Mouse (Mus musculus) myocyte (in vitro differentiated cells): ENCODE results near the gene 1810055G02Rik. TPM values are rescaled to one million over a fixed set of nuclear protein-coding genes. Genes with fewer than 3 reads are reported as not detected.

Source experiments
- H3K27me3 ChIP-seq: one replicate; pipeline ENCODE4 v1.6.1; 2011; ENCODE audit not compliant: control insufficient read depth, insufficient read depth, insufficient read length
- H3K36me3 ChIP-seq: one replicate; pipeline ENCODE4 v1.6.1; 2011; ENCODE audit not compliant: control insufficient read depth, insufficient read depth
- H3K4me2 ChIP-seq: one replicate; pipeline ENCODE4 v1.6.1; 2011; ENCODE audit warnings: low read depth, control low read depth
- H3K4me3 ChIP-seq: one replicate; pipeline ENCODE4 v1.5.1; 2011; ENCODE audit warnings: mild to moderate bottlenecking, control low read depth, moderate library complexity
- H3K79me2 ChIP-seq: one replicate; pipeline ENCODE4 v1.6.1; 2011; ENCODE audit not compliant: control insufficient read depth, insufficient read depth
- H3ac ChIP-seq: one replicate; pipeline ENCODE4 v1.6.1; 2011; ENCODE audit not compliant: control insufficient read depth, insufficient read length
- CEBPB ChIP-seq: IDR thresholded peaks from 2 replicates; pipeline ENCODE4 v1.6.1; 2011; ENCODE audit warnings: mild to moderate bottlenecking, moderate library complexity; ENCODE audit not compliant: poor library complexity, insufficient read depth, severe bottlenecking
- E2F4 ChIP-seq: IDR thresholded peaks from one replicate; pipeline ENCODE4 v1.6.1; 2011; ENCODE audit warnings: mild to moderate bottlenecking, control low read depth, moderate library complexity; ENCODE audit not compliant: insufficient read depth
- MAX ChIP-seq: IDR thresholded peaks from one replicate; pipeline ENCODE4 v1.6.1; 2011; ENCODE audit warnings: low read depth, mild to moderate bottlenecking, control low read depth
- MYOD1 ChIP-seq, 3 experiments: IDR thresholded peaks; one replicate each; pipeline ENCODE4 v1.6.1; 2011; ENCODE audit warnings: control low read depth in 2 of 3, low read depth in 2 of 3, mild to moderate bottlenecking in 2 of 3, moderate library complexity in 1 of 3; ENCODE audit not compliant: insufficient read length in 2 of 3, control insufficient read depth in 1 of 3
- MYOG ChIP-seq, 3 experiments: IDR thresholded peaks; one replicate each; pipeline ENCODE4 v1.6.1; 2011; ENCODE audit warnings: control low read depth in 2 of 3, low read depth in 2 of 3, mild to moderate bottlenecking in 2 of 3; ENCODE audit not compliant: insufficient read length in 2 of 3, control insufficient read depth in 1 of 3, insufficient read depth in 1 of 3
- POLR2A ChIP-seq: IDR thresholded peaks from one replicate; pipeline ENCODE4 v1.6.1; 2011; ENCODE audit warnings: low read depth, mild to moderate bottlenecking, control low read depth, moderate library complexity; ENCODE audit not compliant: insufficient read length
- POLR2AphosphoS2 ChIP-seq: IDR thresholded peaks from one replicate; pipeline ENCODE4 v1.6.1; 2011; ENCODE audit warnings: low read depth, control low read depth; ENCODE audit not compliant: insufficient read length
- REST ChIP-seq: IDR thresholded peaks from one replicate; pipeline ENCODE4 v1.6.1; 2011; ENCODE audit warnings: mild to moderate bottlenecking, control low read depth, moderate library complexity; ENCODE audit not compliant: insufficient read depth, insufficient read length
- SRF ChIP-seq: IDR thresholded peaks from one replicate; pipeline ENCODE4 v1.6.1; 2011; ENCODE audit warnings: low read depth; ENCODE audit not compliant: control insufficient read depth, insufficient read length
- TCF12 ChIP-seq: IDR thresholded peaks from one replicate; pipeline ENCODE4 v1.6.1; 2011; ENCODE audit warnings: mild to moderate bottlenecking, control low read depth; ENCODE audit not compliant: poor library complexity, insufficient read depth, severe bottlenecking
- TCF3 ChIP-seq: IDR thresholded peaks from one replicate; pipeline ENCODE4 v1.6.1; 2011; ENCODE audit warnings: low read depth, control low read depth; ENCODE audit not compliant: insufficient read length
- USF1 ChIP-seq: IDR thresholded peaks from one replicate; pipeline ENCODE4 v1.6.1; 2011; ENCODE audit warnings: low read depth, mild to moderate bottlenecking, control low read depth, moderate library complexity
- polyA plus RNA-seq: library from polyadenylated mRNA; unstranded; fragments of >200 nt; fragmentation: generic; extraction: Trizol; gene quantifications from one replicate; pipeline ENCODE4 v1.2.1, GENCODE M21; 2012; ENCODE audit warnings: missing spikeins

1810055G02Rik gene
- polyA plus RNA-seq, 1 experiment, result 51.1 TPM

GRCm38 (mm10) chr19:3695471-3695870 is 12.6 kb upstream of the 1810055G02Rik start:
- no peak for TF ChIP-seq TCF12
- no peak for TF ChIP-seq CEBPB
- TF ChIP-seq MYOD1 (IDR thresholded peaks at IDR 0.05; ENCODE audit: control insufficient read depth in 1 of 3, insufficient read length in 2 of 3, low read depth in 2 of 3), result no peak
- no peak for TF ChIP-seq TCF3
- no peak for TF ChIP-seq POLR2A
- no peak for TF ChIP-seq REST
- no peak for TF ChIP-seq POLR2AphosphoS2
- TF ChIP-seq SRF, result no peak
- no peak for TF ChIP-seq USF1
- no peak for TF ChIP-seq MAX
- no peak for TF ChIP-seq MYOG (IDR thresholded peaks at IDR 0.05; ENCODE audit: control insufficient read depth in 1 of 3, insufficient read depth in 1 of 3, insufficient read length in 2 of 3, low read depth in 2 of 3)
- no peak for TF ChIP-seq E2F4
- H3K4me2 ChIP-seq, result no peak overlapping the region
- no peaks in the 10 kb centered on the region for H3K36me3 ChIP-seq
- H3K4me3 ChIP-seq, result no peak overlapping the region
- no peak overlapping the region for H3ac ChIP-seq
- H3K79me2 ChIP-seq, result no peaks in the 10 kb centered on the region
- no peaks in the 10 kb centered on the region for H3K27me3 ChIP-seq

- Histone ChIP-seq H3K4me2 (no peak overlapping the region), H3K79me2 (no peaks in the 10 kb centered on the region), H3K4me3 (no peak overlapping the region), H3ac (no peak overlapping the region), H3K27me3 (no peaks in the 10 kb centered on the region), H3K36me3 (no peaks in the 10 kb centered on the region)
- no peak for TF ChIP-seq MYOG (IDR thresholded peaks at IDR 0.05; ENCODE audit: control insufficient read depth in 1 of 3, insufficient read depth in 1 of 3, insufficient read length in 2 of 3, low read depth in 2 of 3)
- TF ChIP-seq REST, result no peak
- TF ChIP-seq POLR2AphosphoS2, result no peak
- no peak for TF ChIP-seq TCF3
- TF ChIP-seq MYOD1 (IDR thresholded peaks at IDR 0.05; ENCODE audit: control insufficient read depth in 1 of 3, insufficient read length in 2 of 3, low read depth in 2 of 3), result no peak
- TF ChIP-seq POLR2A, result no peak
- TF ChIP-seq USF1, result no peak
- no peak for TF ChIP-seq SRF
- no peak for TF ChIP-seq TCF12
- no peak for TF ChIP-seq CEBPB
- no peak for TF ChIP-seq MAX
- no peak for TF ChIP-seq E2F4
Measured at GRCm38 (mm10) chr19:3695976-3696375, 12.1 kb upstream of the 1810055G02Rik start.

DNA sequence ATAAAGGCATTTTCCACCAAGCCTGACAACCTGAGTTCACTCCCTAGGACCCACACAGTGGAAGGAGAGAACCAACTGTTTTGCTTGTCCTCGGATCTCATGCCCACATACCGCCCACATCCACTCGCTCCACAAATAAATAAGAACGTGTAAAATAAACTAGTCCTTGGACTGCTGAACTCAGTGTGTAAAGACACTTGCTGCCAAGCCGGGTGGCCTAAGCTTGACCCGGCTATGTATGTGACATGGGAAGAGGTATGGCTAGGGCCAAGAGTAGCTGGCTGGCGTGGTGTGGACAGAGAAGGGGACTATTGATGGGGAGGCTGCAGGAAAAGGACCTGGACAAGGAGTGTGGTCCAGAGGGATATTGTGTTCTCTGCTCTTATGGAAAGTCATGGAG is 10.1 kb upstream of the 1810055G02Rik start:
- Histone ChIP-seq H3K4me3 (no peak overlapping the region), H3K79me2 (no peaks in the 10 kb centered on the region), H3K36me3 (no peaks in the 10 kb centered on the region), H3ac (no peak overlapping the region), H3K27me3 (no peaks in the 10 kb centered on the region), H3K4me2 (no peak overlapping the region)
- no peak for TF ChIP-seq MAX
- TF ChIP-seq POLR2A, result no peak
- no peak for TF ChIP-seq USF1
- TF ChIP-seq MYOD1 (IDR thresholded peaks at IDR 0.05; ENCODE audit: control insufficient read depth in 1 of 3, insufficient read length in 2 of 3, low read depth in 2 of 3), result no peak
- no peak for TF ChIP-seq TCF12
- TF ChIP-seq MYOG (IDR thresholded peaks at IDR 0.05; ENCODE audit: control insufficient read depth in 1 of 3, insufficient read depth in 1 of 3, insufficient read length in 2 of 3, low read depth in 2 of 3), result no peak
- no peak for TF ChIP-seq E2F4
- TF ChIP-seq CEBPB, result no peak
- no peak for TF ChIP-seq REST
- no peak for TF ChIP-seq TCF3
- TF ChIP-seq SRF, result no peak
- no peak for TF ChIP-seq POLR2AphosphoS2

DNA sequence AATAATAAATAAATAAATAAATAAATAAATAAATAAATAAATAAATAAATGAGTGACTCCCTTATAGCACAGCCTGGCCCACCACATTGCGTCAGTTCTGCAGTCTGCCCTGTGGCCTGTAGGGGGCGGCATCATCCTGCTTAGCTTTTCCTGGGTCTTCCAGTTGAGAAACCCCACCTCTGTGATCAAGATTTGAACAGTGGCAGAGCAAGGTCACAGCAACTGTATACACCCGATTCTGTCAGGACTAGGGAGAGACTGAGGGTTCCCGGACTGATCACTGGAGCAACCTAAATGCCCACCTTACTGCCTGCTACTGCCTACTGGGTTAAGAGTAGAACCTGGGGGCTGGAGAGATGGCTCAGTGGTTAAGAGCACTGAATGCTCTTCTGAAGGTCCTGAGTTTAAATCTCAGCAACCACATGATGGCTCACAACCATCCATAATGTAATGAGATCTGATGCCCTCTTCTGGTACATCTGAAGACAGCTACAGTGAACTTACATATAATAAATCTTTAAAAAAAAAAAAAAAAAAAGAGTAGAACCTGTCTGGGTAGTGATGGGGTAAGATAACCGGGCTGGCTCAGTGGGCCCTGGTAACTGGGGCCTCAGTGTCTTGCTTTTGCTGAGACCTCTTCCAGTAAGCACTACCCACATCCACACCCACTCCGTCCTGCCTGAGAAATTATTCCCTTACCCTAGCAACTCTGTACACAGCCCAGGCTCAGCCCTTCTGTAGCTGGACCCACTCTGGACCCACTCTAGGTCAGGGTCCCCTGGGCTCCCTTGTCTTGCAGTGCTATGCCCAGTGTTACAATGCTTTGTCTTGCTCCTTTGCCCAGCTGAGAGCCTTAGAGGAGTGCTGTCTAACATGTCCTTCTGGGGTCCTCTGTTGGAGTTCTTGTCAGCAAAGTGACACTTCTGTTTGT is 8.3 kb upstream of the 1810055G02Rik start:
- H3K27me3 ChIP-seq, result no peaks in the 10 kb centered on the region
- H3K36me3 ChIP-seq, result no peaks in the 10 kb centered on the region
- H3ac ChIP-seq, result no peak overlapping the region
- no peaks in the 10 kb centered on the region for H3K79me2 ChIP-seq
- H3K4me2 ChIP-seq, result no peak overlapping the region
- no peak overlapping the region for H3K4me3 ChIP-seq
- TF ChIP-seq POLR2AphosphoS2 (no peak), CEBPB (0 out of 2 replicates have a peak, but pooled peaks have one; percentile 17)
